Mouse (Mus musculus) megakaryocyte-erythroid progenitor cell, adult 5-6 weeks (primary cell): Measurements from ENCODE around the gene Cradd. TPM values are rescaled to one million over a fixed set of nuclear protein-coding genes. Genes with fewer than 3 reads are reported as not detected.

Source experiments
- ATAC-seq: replicated peaks from 2 replicates; pipeline ENCODE4 v1.8.0; 2016; ENCODE audit warnings: mild to moderate bottlenecking, inconsistent platforms; ENCODE audit not compliant: severe bottlenecking, poor library complexity, low FRiP score, low TSS enrichment
- total RNA-seq, 2 experiments: library from RNA; stranded (forward) in 1 of 2; stranded (reverse) in 1 of 2; fragments of 200-1000, 215-1000 nt in 1 of 2; fragments of >200 nt in 1 of 2; fragmentation: Nextera tagmentation in 1 of 2; gene quantifications; 2 replicates each; pipeline ENCODE4 v1.2.3; 2014 to 2017

The Cradd gene
- total RNA-seq, 2 experiments from 2014 or later = 2.2 to 5.9 TPM

GRCm38 (mm10) chr10:95147136-95147901, 176.6 kb downstream of the Cradd start:
- ATAC-seq = 0 out of 2 replicates have a peak, but pooled peaks have one; percentile 41

DNA sequence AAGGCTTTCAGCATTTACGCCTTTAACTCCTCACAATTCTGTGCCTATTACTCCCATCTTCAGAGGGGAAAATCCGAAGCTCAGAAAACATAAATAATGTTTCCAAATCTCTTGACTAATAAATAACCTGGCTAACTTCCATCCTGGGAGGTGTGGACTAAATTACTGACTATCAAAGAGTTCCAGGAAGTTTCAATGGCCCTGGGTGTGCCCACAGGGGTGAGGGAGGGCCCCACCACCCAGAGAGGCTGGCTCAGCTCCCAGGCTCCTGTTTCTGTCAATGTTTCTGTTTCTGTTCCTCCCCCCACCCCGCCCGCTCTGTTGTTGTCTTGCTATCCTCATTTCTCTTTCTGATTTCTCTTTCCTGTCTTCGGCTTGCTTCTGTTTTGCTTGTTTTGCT, 177.4 kb downstream of the Cradd start:
- peak; percentile 65; the same call in 1 of the 2 replicates for ATAC-seq

- no peak for ATAC-seq
These were observed 178.6 kb downstream of the Cradd start for GRCm38 (mm10) chr10:95145204-95145926.

DNA sequence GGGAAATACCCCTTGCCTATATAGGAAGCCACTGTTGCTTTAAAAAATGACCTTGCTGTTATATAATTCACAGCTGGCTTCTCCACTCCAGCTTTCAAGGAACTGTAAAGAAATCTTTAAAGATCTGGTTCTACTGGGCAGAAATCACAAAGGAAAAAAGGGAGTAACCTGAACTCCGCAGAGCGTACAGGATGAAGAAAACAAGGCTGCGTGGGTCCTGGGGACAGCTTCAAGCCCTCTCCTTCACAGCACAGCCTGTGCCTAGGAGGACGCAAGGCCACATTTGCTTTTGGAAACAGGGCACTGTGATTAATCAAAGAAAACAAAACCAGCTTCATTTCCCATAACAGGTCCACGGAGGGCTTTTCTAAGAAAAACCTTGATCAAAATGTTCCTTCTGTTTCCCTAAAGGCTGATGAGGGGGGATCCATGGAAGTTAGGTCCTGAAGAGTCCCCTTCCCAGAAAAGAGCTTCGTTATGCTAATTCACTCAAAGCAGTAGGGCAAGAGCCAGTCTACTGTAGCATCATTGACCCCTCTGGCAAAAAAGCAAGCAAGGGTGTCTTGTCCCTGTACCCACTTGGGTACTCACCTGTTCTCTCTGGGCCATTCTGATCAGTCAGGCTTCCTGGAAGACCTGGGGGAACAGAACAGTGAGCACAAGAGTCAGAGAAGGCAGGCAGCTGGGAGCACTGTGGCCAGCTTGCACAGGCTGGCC, 179.4 kb downstream of the Cradd start:
- ATAC-seq = no peak

GRCm38 (mm10) chr10:95143446-95144114, 180.4 kb downstream of the Cradd start:
- ATAC-seq = no peak

GRCm38 (mm10) chr10:95142844-95143435, 181.0 kb downstream of the Cradd start:
- no peak for ATAC-seq

DNA sequence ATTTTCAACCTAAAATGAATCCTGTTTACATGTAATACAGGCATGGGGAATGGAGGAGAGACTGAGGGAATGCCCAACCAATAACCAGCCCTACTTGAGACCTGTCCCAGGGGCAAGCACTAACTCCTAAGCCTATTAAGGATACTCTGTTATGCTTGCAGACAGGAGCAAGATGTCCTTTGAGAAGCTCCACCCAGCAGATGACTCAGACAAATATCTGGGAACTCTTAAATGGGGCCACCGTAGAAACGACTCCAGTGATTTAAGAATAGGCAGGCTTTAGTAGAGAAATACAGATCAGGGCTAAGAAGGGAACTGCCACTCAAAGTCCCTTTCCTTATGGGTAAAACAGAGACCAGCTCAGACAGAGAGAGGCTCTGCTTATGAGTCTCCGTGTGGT, 182.9 kb downstream of the Cradd start:
- no peak for ATAC-seq

DNA sequence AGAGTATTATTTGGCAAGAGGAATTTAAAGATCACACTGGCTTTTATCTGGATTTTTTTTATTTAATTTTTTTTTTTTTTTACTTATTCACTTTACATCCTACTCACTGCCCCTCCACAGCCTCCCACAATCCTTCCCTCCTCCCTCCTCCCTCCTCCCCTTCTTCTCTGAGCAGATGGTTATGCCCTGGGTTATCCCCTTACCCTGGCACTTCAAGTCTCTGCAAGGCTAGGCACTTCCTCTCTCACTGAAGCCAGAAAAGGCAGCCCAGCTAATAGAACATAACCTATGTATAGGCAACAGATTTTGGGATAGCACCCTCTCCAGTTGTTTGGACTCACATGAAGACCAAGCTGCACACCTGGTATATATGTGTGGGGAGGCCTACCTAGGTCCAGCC, 183.7 kb downstream of the Cradd start:
- no peak for ATAC-seq

GRCm38 (mm10) chr10:95139645-95140044, 184.3 kb downstream of the Cradd start:
- ATAC-seq = no peak

GRCm38 (mm10) chr10:95133057-95133456, 190.9 kb downstream of the Cradd start:
- ATAC-seq = no peak

Other genes with a start within 250 kb of the Cradd start
- 0.59 and 2.4 TPM in 2 replicates for gene Socs2, start 93.0 kb upstream of the Cradd start, total RNA-seq (2014; fragmentation: Nextera tagmentation)
- gene Socs2, start 93.0 kb upstream of the Cradd start, total RNA-seq (2017) = 0.61 TPM in 1 of 2 replicates, not detected in the other
- 244 and 249 TPM in 2 replicates for gene Mrpl42, start 177.8 kb upstream of the Cradd start, total RNA-seq (2014; fragmentation: Nextera tagmentation)
- gene Mrpl42, start 177.8 kb upstream of the Cradd start, total RNA-seq (2017) = 235 and 255 TPM in 2 replicates
- 238 and 277 TPM in 2 replicates for gene Ube2n, start 191.0 kb upstream of the Cradd start, total RNA-seq (2014; fragmentation: Nextera tagmentation)
- 172 and 198 TPM in 2 replicates for gene Ube2n, start 191.0 kb upstream of the Cradd start, total RNA-seq (2017)
- 39.8 and 49.8 TPM in 2 replicates for gene Nudt4, start 240.0 kb upstream of the Cradd start, total RNA-seq (2014; fragmentation: Nextera tagmentation)
- 49.0 and 77.4 TPM in 2 replicates for gene Nudt4, start 240.0 kb upstream of the Cradd start, total RNA-seq (2017)